Comparison of ENCODE assay signal across 14 mouse cellular contexts in the genomic region with DNA sequence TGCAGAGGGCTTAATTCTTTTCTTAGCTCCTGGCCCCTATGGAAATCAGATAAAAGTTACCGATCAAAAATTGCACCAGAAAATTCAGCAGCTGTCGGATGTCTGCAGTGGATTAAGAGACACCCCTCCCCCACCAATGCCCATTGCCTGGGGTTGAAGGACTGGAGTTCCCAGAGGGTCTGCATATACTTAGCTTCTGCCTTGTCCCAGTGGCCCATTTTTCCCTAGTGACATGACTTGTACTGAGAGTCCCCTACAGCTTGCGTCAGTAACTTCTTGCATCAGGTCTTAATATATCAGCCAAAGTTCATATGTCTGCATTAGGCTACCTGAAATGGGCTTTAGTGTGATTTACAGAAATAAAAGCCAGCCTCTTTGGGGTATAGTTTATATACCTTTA. TPM values are rescaled to one million over a fixed set of nuclear protein-coding genes. Genes with fewer than 3 reads are reported as not detected.
DNase-seq lines count a peak whose midpoint lies in the region; ATAC-seq lines count a peak whose summit lies in the region.
"Had no signal": no experiment of that assay in that cellular context is flagged by ENCODE, and none has a peak within 500 bp of the region (broad histone marks: within the 10 kb centered on the region; RNA-seq: fewer than 3 reads in every experiment).

No protein-coding gene starts in this region.

- peak; percentile 49 for DNase-seq in adrenal gland, postnatal 14 days
- no peak for DNase-seq in adrenal gland, adult 18-20 months (ENCODE audit: low spot score in 2 of 2)
- DNase-seq in neural tube, embryonic 10.5 days (ENCODE audit: extremely low spot score, low spot score), result no peak
- DNase-seq in retina, embryonic 14.5 days (ENCODE audit: low spot score), result peak; percentile 38
- no peak for DNase-seq in spleen, postnatal 10 days (ENCODE audit: low spot score in 2 of 2)
- DNase-seq in cerebellum, postnatal 36 days, result no peak
- DNase-seq: heart, adult 11 months; lung, postnatal 36 days had no signal

- 52% methylated on average over 3 of the region's 3 CpGs for WGBS in neural tube, embryonic 13.5 days
- 15% methylated on average over 3 of the region's 3 CpGs for WGBS in liver, embryonic 12.5 days (ENCODE audit: insufficient replicate concordance)

- peaks cover 18% of the 10 kb centered on the region; the same call in 1 of the 2 replicates for H3K36me3 ChIP-seq in neural tube, embryonic 13.5 days
- H3K36me3 ChIP-seq in liver, embryonic 12.5 days, result peaks cover 30% of the 10 kb centered on the region

- H3K4me1 ChIP-seq in neural tube, embryonic 13.5 days (replicated peaks), result peaks cover 31% of the 10 kb centered on the region
- H3K4me1 ChIP-seq in liver, embryonic 12.5 days, result peaks cover 83% of the 10 kb centered on the region

- ATAC-seq in neural tube, embryonic 13.5 days (ENCODE audit: low read depth), result peak; percentile 11; the same call in 1 of the 2 replicates
- ATAC-seq in liver, embryonic 12.5 days, result peak; percentile 46

- peak overlapping the region; percentile 67 for H3K27ac ChIP-seq in neural tube, embryonic 13.5 days (replicated peaks)
- H3K27ac ChIP-seq in liver, embryonic 12.5 days, result peak overlapping the region; percentile 96
- H3K27ac ChIP-seq: kidney, postnatal 0 days; left cerebral cortex, adult 2 months; neural tube, embryonic 12.5 days had no signal

- no peaks in the 10 kb centered on the region for H3K27me3 ChIP-seq in neural tube, embryonic 13.5 days
- H3K27me3 ChIP-seq in liver, embryonic 12.5 days (replicated peaks), result no peaks in the 10 kb centered on the region
- H3K27me3 ChIP-seq: neural tube, embryonic 12.5 days had no signal

- 0 out of 2 replicates have a peak overlapping the region, but pooled peaks have one; percentile 26 for H3K9ac ChIP-seq in neural tube, embryonic 13.5 days
- peak overlapping the region; percentile 56 for H3K9ac ChIP-seq in liver, embryonic 12.5 days
- H3K9ac ChIP-seq: neural tube, embryonic 12.5 days had no signal

- no peaks in the 10 kb centered on the region for H3K9me3 ChIP-seq in neural tube, embryonic 13.5 days
- no peaks in the 10 kb centered on the region for H3K9me3 ChIP-seq in liver, embryonic 12.5 days (replicated peaks)
- H3K9me3 ChIP-seq: neural tube, embryonic 12.5 days had no signal

- no peak overlapping the region for H3K4me3 ChIP-seq in neural tube, embryonic 13.5 days
- H3K4me3 ChIP-seq in liver, embryonic 12.5 days, result peak overlapping the region; percentile 31
- H3K4me3 ChIP-seq: left cerebral cortex, adult 2 months; neural tube, embryonic 12.5 days had no signal

- no peak overlapping the region for H3K4me2 ChIP-seq in neural tube, embryonic 13.5 days
- peak overlapping the region; percentile 72 for H3K4me2 ChIP-seq in liver, embryonic 12.5 days
- H3K4me2 ChIP-seq: neural tube, embryonic 12.5 days had no signal

RNA-seq across cellular contexts. Expression of gene Wipi2, which starts 22.9 kb away (rescaled TPM):
- 98.5 and 109 TPM in 2 replicates for total RNA-seq in adrenal gland, postnatal 14 days (2021)
- total RNA-seq in adrenal gland, adult 18-20 months (2021), result 100 to 1,000 TPM; 104 TPM
- 43.3 and 48.3 TPM in 2 replicates for polyA plus RNA-seq in neural tube, embryonic 13.5 days (2015; fragmentation: Nextera tagmentation; extraction: Ambion mirVana)
- 46.7 and 50.1 TPM in 2 replicates for polyA plus RNA-seq in liver, embryonic 12.5 days (2016; fragmentation: Nextera tagmentation; extraction: Ambion mirVana)

RNA-seq across cellular contexts. Expression of gene Mmd2, which starts 41.8 kb away (rescaled TPM):
- total RNA-seq in adrenal gland, postnatal 14 days (2021), result 39.2 and 59.5 TPM in 2 replicates
- total RNA-seq in adrenal gland, adult 18-20 months (2021), result 10 to 100 TPM; 46.2 to 55.8 TPM
- 39.3 and 52.9 TPM in 2 replicates for polyA plus RNA-seq in neural tube, embryonic 13.5 days (2015; fragmentation: Nextera tagmentation; extraction: Ambion mirVana)
- polyA plus RNA-seq in liver, embryonic 12.5 days (2016; fragmentation: Nextera tagmentation; extraction: Ambion mirVana), result 15.3 and 17.3 TPM in 2 replicates
- total RNA-seq: hematopoietic stem cell, adult 5-6 weeks had no signal

RNA-seq across cellular contexts. Expression of gene Slc29a4, which starts 41.9 kb away (rescaled TPM):
- 19.5 and 22.6 TPM in 2 replicates for total RNA-seq in adrenal gland, postnatal 14 days (2021)
- total RNA-seq in adrenal gland, adult 18-20 months (2021), result 10 to 100 TPM; 22.9 to 25.0 TPM
- 79.8 and 82.1 TPM in 2 replicates for polyA plus RNA-seq in neural tube, embryonic 13.5 days (2015; fragmentation: Nextera tagmentation; extraction: Ambion mirVana)
- 0.38 and 0.72 TPM in 2 replicates for polyA plus RNA-seq in liver, embryonic 12.5 days (2016; fragmentation: Nextera tagmentation; extraction: Ambion mirVana)
- total RNA-seq: hematopoietic stem cell, adult 5-6 weeks had no signal

Comparison
In these comparisons a context has a peak if more than half of its experiments do, and no peak if none do; other contexts are left out.
1. DNase-seq: peak in adrenal gland, postnatal 14 days (single experiment) and retina, embryonic 14.5 days (single experiment); none in adrenal gland, adult 18-20 months (0 of 2), neural tube, embryonic 10.5 days (single experiment), spleen, postnatal 10 days (0 of 2) and cerebellum, postnatal 36 days (0 of 2).